Mouse (Mus musculus) regulatory T cell (primary cell): ENCODE data around the gene Pdhx.

Experiments
- in situ Hi-C: fragments of 300-600 bp; cut with MboI, MseI; formaldehyde crosslinking; loops from one replicate; pipeline ENCODE4 v1.15.1; 2025; ENCODE audit warnings: high pct_unique_total_duplicates

The Pdhx gene

GRCm38 (mm10) chr2:102992405-102992804 is 80.9 kb downstream of the Pdhx start:
- in situ Hi-C loops = loop anchor here (25.0 kb wide), 1 partner anchor 670 kb away; no protein-coding TSS in a partner anchor

GRCm38 (mm10) chr2:102990301-102990702 is 83.0 kb downstream of the Pdhx start:
- in situ Hi-C loops = loop anchor here (25.0 kb wide), 1 partner anchor 672 kb away; no protein-coding TSS in a partner anchor

- in situ Hi-C loops = loop anchor here (25.0 kb wide), 1 partner anchor 673 kb away; no protein-coding TSS in a partner anchor
Measured at GRCm38 (mm10) chr2:102989446-102989845, 83.9 kb downstream of the Pdhx start.

- in situ Hi-C loops = loop anchor here (25.0 kb wide), 1 partner anchor 675 kb away; no protein-coding TSS in a partner anchor
Measured at GRCm38 (mm10) chr2:102987708-102988010, 85.7 kb downstream of the Pdhx start.

- in situ Hi-C loops = loop anchor here (25.0 kb wide), 1 partner anchor 675 kb away; no protein-coding TSS in a partner anchor
Measured at GRCm38 (mm10) chr2:102986964-102987707, 86.2 kb downstream of the Pdhx start.

GRCm38 (mm10) chr2:102986424-102986823 is 86.9 kb downstream of the Pdhx start:
- in situ Hi-C loops = loop anchor here (25.0 kb wide), 1 partner anchor 676 kb away; no protein-coding TSS in a partner anchor

GRCm38 (mm10) chr2:102982822-102983221 is 90.5 kb downstream of the Pdhx start:
- in situ Hi-C loops = loop anchor here (25.0 kb wide), 1 partner anchor 679 kb away; no protein-coding TSS in a partner anchor

GRCm38 (mm10) chr2:102981446-102982314 is 91.6 kb downstream of the Pdhx start:
- in situ Hi-C loops = loop anchor here (25.0 kb wide), 1 partner anchor 681 kb away; no protein-coding TSS in a partner anchor

- in situ Hi-C loops = loop anchor here (25.0 kb wide), 1 partner anchor 681 kb away; no protein-coding TSS in a partner anchor
Measured at GRCm38 (mm10) chr2:102980870-102981269, 92.4 kb downstream of the Pdhx start.

- in situ Hi-C loops = loop anchor here (25.0 kb wide), 1 partner anchor 683 kb away; no protein-coding TSS in a partner anchor
Measured at GRCm38 (mm10) chr2:102979519-102979918, 93.8 kb downstream of the Pdhx start.

GRCm38 (mm10) chr2:102979112-102979511 is 94.2 kb downstream of the Pdhx start:
- in situ Hi-C loops = loop anchor here (25.0 kb wide), 1 partner anchor 683 kb away; no protein-coding TSS in a partner anchor

- in situ Hi-C loops = loop anchor here (25.0 kb wide), 1 partner anchor 687 kb away; no protein-coding TSS in a partner anchor
Measured at GRCm38 (mm10) chr2:102975358-102975945, 97.9 kb downstream of the Pdhx start.

GRCm38 (mm10) chr2:102973115-102973514 is 100.2 kb downstream of the Pdhx start:
- in situ Hi-C loops = no loop called here

- in situ Hi-C loops = no loop called here
Measured at GRCm38 (mm10) chr2:102972575-102972974, 100.7 kb downstream of the Pdhx start.

GRCm38 (mm10) chr2:102971951-102972350 is 101.4 kb downstream of the Pdhx start:
- in situ Hi-C loops = no loop called here
